Mouse (Mus musculus): ENCODE measurements around the gene Bcl2l10. TPM values are rescaled to one million over a fixed set of nuclear protein-coding genes. Genes with fewer than 3 reads are reported as not detected.
A peak's percentile ranks its signal among the peaks of the same experiment; 100 is the strongest.

Gene Bcl2l10
- polyA plus RNA-seq, 1 experiment, result not detected

GRCm38 (mm10) chr9:75308621-75309020, 38.9 kb upstream of the Bcl2l10 start:
- peaks cover 3% of the 10 kb centered on the region for H3K36me3 ChIP-seq (ENCODE audit: control insufficient read depth, insufficient read depth, low read length)
- H3K4me1 ChIP-seq (ENCODE audit: control insufficient read depth, insufficient read depth, insufficient read length, low read length), result peaks cover 2% of the 10 kb centered on the region; the same call in 1 of the 2 replicates
- no peak for TF ChIP-seq POLR2A (IDR thresholded peaks at IDR 0.05; ENCODE audit: low read depth, low read length)
- no peak for TF ChIP-seq CTCF (IDR thresholded peaks at IDR 0.05; ENCODE audit: extremely low read depth, insufficient read length, insufficient replicate concordance, low read depth, low read length)
- H3K27me3 ChIP-seq (ENCODE audit: control insufficient read depth, insufficient read depth, low read length), result no peaks in the 10 kb centered on the region
- no peak overlapping the region for H3K4me3 ChIP-seq (ENCODE audit: low read depth, low read length)
- no peak overlapping the region for H3K27ac ChIP-seq (ENCODE audit: insufficient read depth, low read depth, low read length)
- 64% methylated on average over 5 of the region's 5 CpGs for WGBS

GRCm38 (mm10) chr9:75312008-75312407, 35.5 kb upstream of the Bcl2l10 start:
- TF ChIP-seq POLR2A (IDR thresholded peaks at IDR 0.05; ENCODE audit: low read depth, low read length) (no peak), CTCF (IDR thresholded peaks at IDR 0.05; ENCODE audit: extremely low read depth, insufficient read length, insufficient replicate concordance, low read depth, low read length) (peak; percentile 86; the same call in 1 of the 2 replicates)
- no peaks in the 10 kb centered on the region for H3K36me3 ChIP-seq (ENCODE audit: control insufficient read depth, insufficient read depth, low read length)
- H3K4me1 ChIP-seq (ENCODE audit: control insufficient read depth, insufficient read depth, insufficient read length, low read length), result peaks cover 5% of the 10 kb centered on the region
- H3K27me3 ChIP-seq (ENCODE audit: control insufficient read depth, insufficient read depth, low read length), result no peaks in the 10 kb centered on the region
- no peak overlapping the region for H3K4me3 ChIP-seq (ENCODE audit: low read depth, low read length)
- H3K27ac ChIP-seq (ENCODE audit: insufficient read depth, low read depth, low read length), result no peak overlapping the region
- 25% methylated on average over 4 of the region's 4 CpGs for WGBS

GRCm38 (mm10) chr9:75313138-75313831, 34.3 kb upstream of the Bcl2l10 start:
- Histone ChIP-seq H3K27me3 (ENCODE audit: control insufficient read depth, insufficient read depth, low read length) (no peaks in the 10 kb centered on the region), H3K36me3 (ENCODE audit: control insufficient read depth, insufficient read depth, low read length) (no peaks in the 10 kb centered on the region), H3K4me3 (ENCODE audit: low read depth, low read length) (peak overlapping the region; percentile 68), H3K27ac (ENCODE audit: insufficient read depth, low read depth, low read length) (no peak overlapping the region), H3K4me1 (ENCODE audit: control insufficient read depth, insufficient read depth, insufficient read length, low read length) (peaks cover 8% of the 10 kb centered on the region)
- 47% methylated on average over 11 of the region's 11 CpGs for WGBS
- TF ChIP-seq POLR2A (IDR thresholded peaks at IDR 0.05; ENCODE audit: low read depth, low read length) (no peak), CTCF (IDR thresholded peaks at IDR 0.05; ENCODE audit: extremely low read depth, insufficient read length, insufficient replicate concordance, low read depth, low read length) (no peak)

- TF ChIP-seq CTCF (IDR thresholded peaks at IDR 0.05; ENCODE audit: extremely low read depth, insufficient read length, insufficient replicate concordance, low read depth, low read length) (no peak), POLR2A (IDR thresholded peaks at IDR 0.05; ENCODE audit: low read depth, low read length) (no peak)
- WGBS, result 3% methylated on average over 52 of the region's 52 CpGs
- no peaks in the 10 kb centered on the region for H3K27me3 ChIP-seq (ENCODE audit: control insufficient read depth, insufficient read depth, low read length)
- H3K36me3 ChIP-seq (ENCODE audit: control insufficient read depth, insufficient read depth, low read length), result no peaks in the 10 kb centered on the region
- peak overlapping the region; percentile 68 for H3K4me3 ChIP-seq (ENCODE audit: low read depth, low read length)
- peaks cover 11% of the 10 kb centered on the region for H3K4me1 ChIP-seq (ENCODE audit: control insufficient read depth, insufficient read depth, insufficient read length, low read length)
- no peak overlapping the region for H3K27ac ChIP-seq (ENCODE audit: insufficient read depth, low read depth, low read length)
These were observed 33.6 kb upstream of the Bcl2l10 start for GRCm38 (mm10) chr9:75313832-75314516.

- H3K4me3 ChIP-seq (ENCODE audit: low read depth, low read length), result peak overlapping the region; percentile 68
- no peaks in the 10 kb centered on the region for H3K36me3 ChIP-seq (ENCODE audit: control insufficient read depth, insufficient read depth, low read length)
- 12% methylated on average over 22 of the region's 22 CpGs for WGBS
- H3K27ac ChIP-seq (ENCODE audit: insufficient read depth, low read depth, low read length), result no peak overlapping the region
- H3K4me1 ChIP-seq (ENCODE audit: control insufficient read depth, insufficient read depth, insufficient read length, low read length), result peaks cover 11% of the 10 kb centered on the region
- TF ChIP-seq POLR2A (IDR thresholded peaks at IDR 0.05; ENCODE audit: low read depth, low read length) (no peak), CTCF (IDR thresholded peaks at IDR 0.05; ENCODE audit: extremely low read depth, insufficient read length, insufficient replicate concordance, low read depth, low read length) (no peak)
- H3K27me3 ChIP-seq (ENCODE audit: control insufficient read depth, insufficient read depth, low read length), result no peaks in the 10 kb centered on the region
These were observed 32.9 kb upstream of the Bcl2l10 start for GRCm38 (mm10) chr9:75314517-75315105.

GRCm38 (mm10) chr9:75315238-75315637, 32.3 kb upstream of the Bcl2l10 start:
- no peak overlapping the region for H3K4me3 ChIP-seq (ENCODE audit: low read depth, low read length)
- H3K4me1 ChIP-seq (ENCODE audit: control insufficient read depth, insufficient read depth, insufficient read length, low read length), result peaks cover 11% of the 10 kb centered on the region
- 79% methylated on average over 3 of the region's 3 CpGs for whole genome bisulfite sequencing
- H3K27me3 ChIP-seq (ENCODE audit: control insufficient read depth, insufficient read depth, low read length), result no peaks in the 10 kb centered on the region
- no peaks in the 10 kb centered on the region for H3K36me3 ChIP-seq (ENCODE audit: control insufficient read depth, insufficient read depth, low read length)
- no peak overlapping the region for H3K27ac ChIP-seq (ENCODE audit: insufficient read depth, low read depth, low read length)
- TF ChIP-seq POLR2A (IDR thresholded peaks at IDR 0.05; ENCODE audit: low read depth, low read length) (no peak), CTCF (IDR thresholded peaks at IDR 0.05; ENCODE audit: extremely low read depth, insufficient read length, insufficient replicate concordance, low read depth, low read length) (no peak)

- 91% methylated on average over 6 of the region's 6 CpGs for WGBS
- TF ChIP-seq POLR2A (IDR thresholded peaks at IDR 0.05; ENCODE audit: low read depth, low read length) (no peak), CTCF (IDR thresholded peaks at IDR 0.05; ENCODE audit: extremely low read depth, insufficient read length, insufficient replicate concordance, low read depth, low read length) (no peak)
These were observed 30.8 kb upstream of the Bcl2l10 start for GRCm38 (mm10) chr9:75316771-75317170.

More at GRCm38 (mm10) chr9:75316771-75317170, 30.8 kb upstream of the Bcl2l10 start:
- no peaks in the 10 kb centered on the region for H3K36me3 ChIP-seq (ENCODE audit: control insufficient read depth, insufficient read depth, low read length)
- H3K27ac ChIP-seq (ENCODE audit: insufficient read depth, low read depth, low read length), result no peak overlapping the region
- H3K4me1 ChIP-seq (ENCODE audit: control insufficient read depth, insufficient read depth, insufficient read length, low read length), result peaks cover 13% of the 10 kb centered on the region
- no peak overlapping the region for H3K4me3 ChIP-seq (ENCODE audit: low read depth, low read length)
- H3K27me3 ChIP-seq (ENCODE audit: control insufficient read depth, insufficient read depth, low read length), result no peaks in the 10 kb centered on the region

All from small intestine, adult 2 months (tissue).